Mouse (Mus musculus): Measurements from ENCODE around the gene Gm20458. TPM values are rescaled to one million over a fixed set of nuclear protein-coding genes. Genes with fewer than 3 reads are reported as not detected.

Gm20458 gene
- polyA plus RNA-seq, 2 experiments = 9.0 to 14.3 TPM

- Histone ChIP-seq H3K4me1 (ENCODE audit: control insufficient read depth, insufficient read depth, low read length) (peaks cover 32% of the 10 kb centered on the region), H3K4me3 (replicated peaks; ENCODE audit: low read length) (0 out of 2 replicates have a peak within 1 kb of the TSS, but pooled peaks have one; percentile 17), H3K27me3 (ENCODE audit: control insufficient read depth, insufficient read depth, low read length) (no peaks in the 10 kb centered on the region), H3K9ac (ENCODE audit: low read depth, low read length, severe bottlenecking) (no peak within 1 kb of the TSS; the same call in 1 of the 2 replicates), H3K27ac (replicated peaks; ENCODE audit: low read depth, low read length) (no peak within 1 kb of the TSS), H3K9me3 (ENCODE audit: control insufficient read depth, low read length) (no peaks in the 10 kb centered on the region), H3K4me2 (replicated peaks; ENCODE audit: low read depth, low read length, severe bottlenecking) (peak within 1 kb of the TSS; percentile 26; the same call in 1 of the 2 replicates), H3K36me3 (ENCODE audit: control insufficient read depth, insufficient read depth, low read length) (no peaks in the 10 kb centered on the region)
- 3% methylated on average over 7 of the region's 7 CpGs for WGBS
- no peak for TF ChIP-seq POLR2A (IDR thresholded peaks at IDR 0.05; ENCODE audit: borderline replicate concordance, extremely low read depth, insufficient read depth, insufficient read length)
- ATAC-seq (ENCODE audit: low FRiP score, low read depth) = no peak
- DNase-seq (ENCODE audit: low spot score) = no peak
Observed at GRCm38 (mm10) chr2:164456864-164457300, 3.9 kb upstream of the Gm20458 start, which contains the start of gene Sys1. TSS of gene Sys1 (plus strand) at chr2:164456964.

GRCm38 (mm10) chr2:164457942-164458341, 2.8 kb upstream of the Gm20458 start:
- H3K4me2 ChIP-seq (replicated peaks; ENCODE audit: low read depth, low read length, severe bottlenecking) = no peak overlapping the region
- H3K4me1 ChIP-seq (ENCODE audit: control insufficient read depth, insufficient read depth, low read length) = peaks cover 24% of the 10 kb centered on the region
- no peaks in the 10 kb centered on the region for H3K9me3 ChIP-seq (ENCODE audit: control insufficient read depth, low read length)
- H3K27me3 ChIP-seq (ENCODE audit: control insufficient read depth, insufficient read depth, low read length) = no peaks in the 10 kb centered on the region
- no peak overlapping the region for H3K27ac ChIP-seq (replicated peaks; ENCODE audit: low read depth, low read length)
- no peak for DNase-seq (ENCODE audit: low spot score)
- WGBS = 76% methylated on average over 7 of the region's 7 CpGs
- no peak overlapping the region for H3K4me3 ChIP-seq (replicated peaks; ENCODE audit: low read length)
- no peak overlapping the region for H3K9ac ChIP-seq (ENCODE audit: low read depth, low read length, severe bottlenecking)
- no peak for TF ChIP-seq POLR2A (IDR thresholded peaks at IDR 0.05; ENCODE audit: borderline replicate concordance, extremely low read depth, insufficient read depth, insufficient read length)
- no peak for ATAC-seq (ENCODE audit: low FRiP score, low read depth)
- peaks cover under 1% of the 10 kb centered on the region for H3K36me3 ChIP-seq (ENCODE audit: control insufficient read depth, insufficient read depth, low read length)

- no peaks in the 10 kb centered on the region for H3K27me3 ChIP-seq (ENCODE audit: control insufficient read depth, insufficient read depth, low read length)
- no peak overlapping the region for H3K4me2 ChIP-seq (replicated peaks; ENCODE audit: low read depth, low read length, severe bottlenecking)
- no peak overlapping the region for H3K4me3 ChIP-seq (replicated peaks; ENCODE audit: low read length)
- no peaks in the 10 kb centered on the region for H3K9me3 ChIP-seq (ENCODE audit: control insufficient read depth, low read length)
- DNase-seq (ENCODE audit: low spot score) (no peak), ATAC-seq (ENCODE audit: low FRiP score, low read depth) (no peak)
- peaks cover 7% of the 10 kb centered on the region for H3K36me3 ChIP-seq (ENCODE audit: control insufficient read depth, insufficient read depth, low read length)
- H3K27ac ChIP-seq (replicated peaks; ENCODE audit: low read depth, low read length) = no peak overlapping the region
- H3K4me1 ChIP-seq (ENCODE audit: control insufficient read depth, insufficient read depth, low read length) = peaks cover 22% of the 10 kb centered on the region
- TF ChIP-seq POLR2A (IDR thresholded peaks at IDR 0.05; ENCODE audit: borderline replicate concordance, extremely low read depth, insufficient read depth, insufficient read length) = no peak
- no peak overlapping the region for H3K9ac ChIP-seq (ENCODE audit: low read depth, low read length, severe bottlenecking)
- 88% methylated on average over 8 of the region's 8 CpGs for WGBS
Observed at GRCm38 (mm10) chr2:164458535-164458934, 2.2 kb upstream of the Gm20458 start.

- Histone ChIP-seq H3K36me3 (ENCODE audit: control insufficient read depth, insufficient read depth, low read length) (peaks cover 29% of the 10 kb centered on the region), H3K4me2 (replicated peaks; ENCODE audit: low read depth, low read length, severe bottlenecking) (no peak overlapping the region), H3K9me3 (ENCODE audit: control insufficient read depth, low read length) (no peaks in the 10 kb centered on the region), H3K9ac (ENCODE audit: low read depth, low read length, severe bottlenecking) (no peak overlapping the region), H3K4me1 (ENCODE audit: control insufficient read depth, insufficient read depth, low read length) (peaks cover 7% of the 10 kb centered on the region), H3K27me3 (ENCODE audit: control insufficient read depth, insufficient read depth, low read length) (no peaks in the 10 kb centered on the region), H3K4me3 (replicated peaks; ENCODE audit: low read length) (no peak overlapping the region), H3K27ac (replicated peaks; ENCODE audit: low read depth, low read length) (no peak overlapping the region)
- ATAC-seq (ENCODE audit: low FRiP score, low read depth) = no peak
- TF ChIP-seq POLR2A (IDR thresholded peaks at IDR 0.05; ENCODE audit: borderline replicate concordance, extremely low read depth, insufficient read depth, insufficient read length) = no peak
- no peak for DNase-seq (ENCODE audit: low spot score)
Observed at GRCm38 (mm10) chr2:164465161-164465560, 4.4 kb downstream of the Gm20458 start.

- H3K27me3 ChIP-seq (ENCODE audit: control insufficient read depth, insufficient read depth, low read length) = no peaks in the 10 kb centered on the region
- peaks cover 29% of the 10 kb centered on the region for H3K36me3 ChIP-seq (ENCODE audit: control insufficient read depth, insufficient read depth, low read length)
- no peak overlapping the region for H3K4me3 ChIP-seq (replicated peaks; ENCODE audit: low read length)
- no peak overlapping the region for H3K4me2 ChIP-seq (replicated peaks; ENCODE audit: low read depth, low read length, severe bottlenecking)
- DNase-seq (ENCODE audit: low spot score) (no peak), ATAC-seq (ENCODE audit: low FRiP score, low read depth) (no peak)
- H3K27ac ChIP-seq (replicated peaks; ENCODE audit: low read depth, low read length) = no peak overlapping the region
- H3K9me3 ChIP-seq (ENCODE audit: control insufficient read depth, low read length) = no peaks in the 10 kb centered on the region
- WGBS = 79% methylated on average over 5 of the region's 5 CpGs
- H3K4me1 ChIP-seq (ENCODE audit: control insufficient read depth, insufficient read depth, low read length) = peaks cover 4% of the 10 kb centered on the region
- TF ChIP-seq POLR2A (IDR thresholded peaks at IDR 0.05; ENCODE audit: borderline replicate concordance, extremely low read depth, insufficient read depth, insufficient read length) = no peak
- no peak overlapping the region for H3K9ac ChIP-seq (ENCODE audit: low read depth, low read length, severe bottlenecking)
Observed at GRCm38 (mm10) chr2:164466787-164467186, 6.0 kb downstream of the Gm20458 start.

GRCm38 (mm10) chr2:164470254-164470653, 9.5 kb downstream of the Gm20458 start:
- WGBS = 33% methylated on average over 10 of the region's 10 CpGs
- TF ChIP-seq POLR2A (IDR thresholded peaks at IDR 0.05; ENCODE audit: borderline replicate concordance, extremely low read depth, insufficient read depth, insufficient read length) = no peak
- Histone ChIP-seq H3K4me1 (ENCODE audit: control insufficient read depth, insufficient read depth, low read length) (no peaks in the 10 kb centered on the region), H3K9ac (ENCODE audit: low read depth, low read length, severe bottlenecking) (no peak overlapping the region), H3K4me3 (replicated peaks; ENCODE audit: low read length) (no peak overlapping the region), H3K27me3 (ENCODE audit: control insufficient read depth, insufficient read depth, low read length) (no peaks in the 10 kb centered on the region), H3K4me2 (replicated peaks; ENCODE audit: low read depth, low read length, severe bottlenecking) (no peak overlapping the region), H3K36me3 (ENCODE audit: control insufficient read depth, insufficient read depth, low read length) (peaks cover 14% of the 10 kb centered on the region; the same call in 1 of the 2 replicates), H3K27ac (replicated peaks; ENCODE audit: low read depth, low read length) (no peak overlapping the region), H3K9me3 (ENCODE audit: control insufficient read depth, low read length) (no peaks in the 10 kb centered on the region)
- ATAC-seq (ENCODE audit: low FRiP score, low read depth) = no peak
- no peak for DNase-seq (ENCODE audit: low spot score)
